Mouse (Mus musculus): ENCODE results near the gene Myadml2. TPM values are rescaled to one million over a fixed set of nuclear protein-coding genes. Genes with fewer than 3 reads are reported as not detected.

Gene Myadml2
- polyA plus RNA-seq, 1 experiment, result not detected

DNA sequence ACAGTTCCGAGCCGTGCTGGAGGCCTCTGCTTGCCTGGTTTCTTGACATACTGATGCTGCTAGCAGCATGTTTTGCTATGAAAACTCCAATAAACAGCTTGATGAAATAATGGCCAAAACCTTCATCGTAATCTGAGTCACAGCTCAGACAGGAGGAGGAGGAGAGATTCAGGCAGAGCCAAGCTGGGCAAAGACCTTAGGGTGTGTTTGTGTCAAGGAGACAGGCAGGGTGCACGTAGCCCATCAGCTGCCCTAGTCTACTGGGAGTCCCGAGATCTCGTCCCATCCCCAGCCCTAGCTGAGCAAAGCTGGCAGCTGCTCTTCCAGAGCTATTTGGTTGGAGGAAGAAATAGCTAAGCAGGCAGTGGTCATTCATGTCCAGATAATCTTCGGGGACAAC, 42.3 kb downstream of the Myadml2 start:
- TF ChIP-seq POLR2A (IDR thresholded peaks at IDR 0.05; ENCODE audit: low read depth, low read length), result no peak
- TF ChIP-seq CTCF (IDR thresholded peaks at IDR 0.05; ENCODE audit: borderline replicate concordance, insufficient read depth, low read length), result no peak
- H3K4me3 ChIP-seq (ENCODE audit: insufficient read depth, low read length), result no peak overlapping the region

DNA sequence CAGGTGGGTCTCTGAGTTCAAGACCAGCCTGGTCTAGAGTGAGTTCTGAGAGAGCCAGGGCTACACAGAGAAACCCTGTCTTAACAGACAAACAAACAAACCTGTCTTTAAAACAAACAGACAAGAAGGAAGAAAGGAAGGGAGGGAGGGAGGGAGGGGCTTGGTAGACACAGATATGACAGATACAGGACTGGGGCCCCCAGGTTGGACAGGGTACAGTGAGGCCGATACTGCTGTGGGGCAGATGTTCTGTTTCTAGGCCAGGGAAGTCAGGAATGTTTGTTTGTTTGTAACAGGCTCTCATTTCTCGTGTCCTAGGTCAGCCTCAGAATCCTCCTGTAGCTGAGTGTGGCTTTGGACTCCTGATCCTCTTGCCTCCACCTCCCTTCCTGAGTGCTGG, 44.4 kb downstream of the Myadml2 start:
- Histone ChIP-seq H3K27ac (ENCODE audit: insufficient read depth, low read length) (no peak overlapping the region), H3K4me3 (ENCODE audit: insufficient read depth, low read length) (no peak overlapping the region), H3K4me1 (ENCODE audit: control insufficient read depth, insufficient read depth, low read length) (peaks cover 6% of the 10 kb centered on the region; the same call in 1 of the 2 replicates)
- TF ChIP-seq POLR2A (IDR thresholded peaks at IDR 0.05; ENCODE audit: low read depth, low read length) (no peak), CTCF (IDR thresholded peaks at IDR 0.05; ENCODE audit: borderline replicate concordance, insufficient read depth, low read length) (no peak)

More for the DNA sequence above, 42.3 kb downstream of the Myadml2 start:
- H3K4me1 ChIP-seq (ENCODE audit: control insufficient read depth, insufficient read depth, low read length), result 0 out of 2 replicates have a peak, but pooled peaks cover 13% of the 10 kb centered on the region
- no peak overlapping the region for H3K27ac ChIP-seq (ENCODE audit: insufficient read depth, low read length)

DNA sequence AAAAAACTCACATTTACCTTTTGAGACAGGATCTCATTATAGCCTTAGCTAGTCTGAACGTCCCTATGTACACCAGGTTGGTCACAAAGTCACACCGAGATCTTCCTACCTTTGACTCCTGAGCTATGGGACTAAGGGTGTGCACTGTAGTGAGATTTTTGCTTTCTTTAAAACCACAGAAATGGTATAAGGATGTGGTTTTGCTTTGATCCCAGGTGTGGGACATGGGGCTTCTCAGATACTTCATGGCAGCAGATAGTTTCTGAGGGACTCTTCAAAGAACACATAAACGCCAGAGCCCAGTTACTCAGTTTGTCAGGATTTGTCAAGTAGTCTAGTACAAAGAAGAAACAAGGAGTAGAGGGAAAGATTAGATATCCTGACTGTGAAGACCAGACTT, 47.2 kb downstream of the Myadml2 start:
- TF ChIP-seq CTCF (IDR thresholded peaks at IDR 0.05; ENCODE audit: borderline replicate concordance, insufficient read depth, low read length) (no peak), POLR2A (IDR thresholded peaks at IDR 0.05; ENCODE audit: low read depth, low read length) (no peak)
- Histone ChIP-seq H3K4me1 (ENCODE audit: control insufficient read depth, insufficient read depth, low read length) (peaks cover 5% of the 10 kb centered on the region), H3K27ac (ENCODE audit: insufficient read depth, low read length) (no peak overlapping the region), H3K4me3 (ENCODE audit: insufficient read depth, low read length) (no peak overlapping the region)

DNA sequence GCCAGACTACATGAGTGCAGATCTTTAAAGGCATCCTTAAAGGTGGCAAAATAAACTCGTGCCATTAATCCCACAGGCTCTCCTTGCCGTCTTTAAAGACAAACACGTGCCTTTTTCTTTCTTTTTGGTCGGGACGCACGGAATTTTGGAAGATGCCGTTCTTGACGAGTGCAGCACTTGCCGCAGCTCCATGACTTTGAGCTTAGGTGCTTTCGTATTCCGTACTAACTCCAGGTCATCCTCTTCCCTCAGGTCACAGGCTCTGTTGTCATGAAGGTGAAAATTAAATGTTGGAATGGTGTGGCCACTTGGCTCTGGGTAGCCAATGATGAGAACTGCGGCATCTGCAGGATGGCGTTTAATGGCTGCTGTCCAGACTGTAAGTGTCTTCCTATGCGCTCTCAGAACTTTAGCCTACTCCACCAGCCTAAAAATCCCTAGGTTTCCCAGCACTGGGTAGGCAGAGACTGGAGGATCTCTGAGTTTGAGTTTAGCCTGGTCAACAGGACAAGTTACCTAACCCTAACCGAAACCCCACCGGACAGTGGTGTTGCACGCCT, 48.9 kb downstream of the Myadml2 start:
- Histone ChIP-seq H3K27ac (ENCODE audit: insufficient read depth, low read length) (peak overlapping the region; percentile 63; the same call in 1 of the 2 replicates), H3K4me3 (ENCODE audit: insufficient read depth, low read length) (peak overlapping the region; percentile 60), H3K4me1 (ENCODE audit: control insufficient read depth, insufficient read depth, low read length) (peaks cover 7% of the 10 kb centered on the region)
- TF ChIP-seq CTCF (IDR thresholded peaks at IDR 0.05; ENCODE audit: borderline replicate concordance, insufficient read depth, low read length), result no peak
- TF ChIP-seq POLR2A (IDR thresholded peaks at IDR 0.05; ENCODE audit: low read depth, low read length), result 0 out of 2 replicates have a peak, but pooled peaks have one; percentile 37

DNA sequence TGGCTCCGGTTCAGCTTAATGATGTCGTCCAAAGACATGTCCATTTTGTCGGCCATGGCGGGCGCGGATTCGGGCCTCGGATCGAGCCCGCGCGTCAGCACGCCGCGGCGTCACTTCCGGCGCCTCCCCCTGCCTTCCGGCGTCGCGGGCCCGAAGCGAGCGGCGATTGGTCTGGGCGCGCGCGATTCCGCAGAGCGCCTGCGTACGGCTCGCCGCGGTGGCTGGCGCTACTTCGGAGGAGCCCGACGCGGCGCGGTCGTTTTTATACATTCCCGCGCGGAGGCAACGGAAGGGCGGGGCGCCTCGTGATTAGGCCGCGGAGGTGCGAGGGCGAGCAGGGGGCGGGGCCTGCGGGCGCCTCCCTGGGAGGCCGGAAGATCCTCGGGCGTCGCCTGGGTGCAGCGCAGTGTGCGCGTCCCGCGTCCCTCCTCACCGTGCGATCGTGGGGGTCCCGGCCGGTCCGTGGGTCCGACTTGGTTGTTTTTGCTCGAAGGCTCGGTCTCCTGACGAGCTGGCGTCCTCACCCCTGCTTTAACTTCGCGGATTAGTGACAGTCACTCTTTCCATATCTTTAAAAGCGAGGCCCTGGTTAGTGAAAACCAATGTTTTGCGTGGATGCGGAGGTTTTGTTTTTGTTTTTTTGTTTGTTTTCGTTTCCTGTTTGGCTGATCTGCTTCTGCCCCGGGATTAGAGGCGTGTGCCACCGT, 49.5 kb downstream of the Myadml2 start, which contains the start of the genes Alyref and Anapc11:
Gene Alyref, minus strand, starts transcription at position 83 of the 707 bp plus-strand sequence.
Gene Anapc11, plus strand, starts transcription at position 139 of the 707 bp plus-strand sequence.
- Histone ChIP-seq H3K4me3 (ENCODE audit: insufficient read depth, low read length) (peak within 1 kb of the TSS; percentile 95), H3K27ac (ENCODE audit: insufficient read depth, low read length) (peak within 1 kb of the TSS; percentile 63), H3K4me1 (ENCODE audit: control insufficient read depth, insufficient read depth, low read length) (peaks cover 7% of the 10 kb centered on the region)
- TF ChIP-seq CTCF (IDR thresholded peaks at IDR 0.05; ENCODE audit: borderline replicate concordance, insufficient read depth, low read length) (no peak), POLR2A (IDR thresholded peaks at IDR 0.05; ENCODE audit: low read depth, low read length) (peak; percentile 90)

DNA sequence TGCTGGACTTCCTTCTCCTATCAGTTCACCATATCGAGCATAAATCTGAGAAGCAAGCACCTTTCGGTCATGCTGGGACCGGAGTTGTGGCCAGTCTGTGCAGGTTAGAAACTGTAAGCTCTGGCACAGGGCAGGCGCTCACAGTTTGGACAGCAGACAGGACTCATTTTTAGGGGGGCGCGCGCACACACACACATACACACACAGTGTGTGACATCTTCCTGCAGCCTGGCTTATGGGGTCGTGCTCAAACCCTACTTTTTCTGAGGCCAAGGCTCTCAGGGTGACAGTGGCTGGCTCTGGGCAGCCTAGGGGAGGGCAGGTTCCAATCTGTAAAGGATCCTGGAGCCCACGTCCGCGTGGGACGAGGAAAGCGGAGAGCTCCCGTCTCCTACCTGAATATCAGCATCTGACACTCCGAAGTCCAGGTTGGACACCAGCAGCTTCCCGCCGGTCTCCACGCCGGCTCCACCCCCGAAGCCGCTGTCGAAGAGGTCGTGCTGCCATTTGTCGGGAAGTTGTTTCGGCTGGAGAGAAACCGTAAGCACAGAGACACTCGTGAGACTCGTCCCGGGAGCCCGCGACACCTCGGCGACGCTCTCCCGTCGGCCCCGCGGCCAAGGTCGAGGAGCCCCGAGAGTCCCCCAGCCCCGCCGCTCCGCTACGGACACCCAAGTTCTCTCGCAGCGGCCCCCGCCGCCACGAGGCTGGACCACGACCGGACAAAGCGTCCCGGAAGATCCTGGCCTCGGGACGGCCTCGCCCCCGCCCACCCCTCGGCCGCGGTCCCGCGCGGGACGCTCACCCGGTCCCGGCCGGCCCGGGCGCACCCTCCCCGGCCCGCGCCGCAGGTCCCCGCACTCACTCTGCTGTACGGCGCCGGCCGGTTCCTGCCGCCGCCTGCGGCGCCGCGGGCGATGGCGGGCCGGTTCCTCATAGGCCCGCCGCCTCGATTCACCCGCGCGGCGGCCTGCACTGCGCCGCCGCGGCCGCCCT, 50.4 kb downstream of the Myadml2 start:
- Histone ChIP-seq H3K4me3 (ENCODE audit: insufficient read depth, low read length) (peak overlapping the region; percentile 95), H3K4me1 (ENCODE audit: control insufficient read depth, insufficient read depth, low read length) (peaks cover 7% of the 10 kb centered on the region), H3K27ac (ENCODE audit: insufficient read depth, low read length) (no peak overlapping the region)
- no peak for TF ChIP-seq POLR2A (IDR thresholded peaks at IDR 0.05; ENCODE audit: low read depth, low read length)
- TF ChIP-seq CTCF (IDR thresholded peaks at IDR 0.05; ENCODE audit: borderline replicate concordance, insufficient read depth, low read length), result no peak

Other genes with a start within 250 kb of the Myadml2 start
- gene Nploc4, start 210.4 kb downstream of the Myadml2 start, polyA plus RNA-seq (2011; ENCODE audit: insufficient read length, low read depth, missing spikeins), result 76.1 and 81.6 TPM in 2 replicates
- not detected in 2 replicates for gene Tspan10, start 205.5 kb downstream of the Myadml2 start, polyA plus RNA-seq (2011; ENCODE audit: insufficient read length, low read depth, missing spikeins)
- not detected in 2 replicates for gene Pde6g, start 194.7 kb downstream of the Myadml2 start, polyA plus RNA-seq (2011; ENCODE audit: insufficient read length, low read depth, missing spikeins)
- gene Oxld1, start 190.1 kb downstream of the Myadml2 start, polyA plus RNA-seq (2011; ENCODE audit: insufficient read length, low read depth, missing spikeins), result 5.6 TPM in 2 replicates
- gene Ccdc137, start 190.0 kb downstream of the Myadml2 start, polyA plus RNA-seq (2011; ENCODE audit: insufficient read length, low read depth, missing spikeins), result 18.9 and 27.3 TPM in 2 replicates
- gene Arl16, start 180.6 kb downstream of the Myadml2 start, polyA plus RNA-seq (2011; ENCODE audit: insufficient read length, low read depth, missing spikeins), result 24.0 and 30.7 TPM in 2 replicates
- gene Mrpl12, start 163.5 kb downstream of the Myadml2 start, polyA plus RNA-seq (2011; ENCODE audit: insufficient read length, low read depth, missing spikeins), result 51.1 and 58.0 TPM in 2 replicates
- gene Slc25a10, start 156.3 kb downstream of the Myadml2 start, polyA plus RNA-seq (2011; ENCODE audit: insufficient read length, low read depth, missing spikeins), result 22.0 and 22.4 TPM in 2 replicates
- not detected in 2 replicates for gene Gcgr, start 117.5 kb downstream of the Myadml2 start, polyA plus RNA-seq (2011; ENCODE audit: insufficient read length, low read depth, missing spikeins)
- gene Mcrip1, start 98.4 kb downstream of the Myadml2 start, polyA plus RNA-seq (2011; ENCODE audit: insufficient read length, low read depth, missing spikeins), result 65.4 and 90.1 TPM in 2 replicates
- gene Ppp1r27, start 97.0 kb downstream of the Myadml2 start, polyA plus RNA-seq (2011; ENCODE audit: insufficient read length, low read depth, missing spikeins), result not detected in 2 replicates
- gene P4hb, start 74.9 kb downstream of the Myadml2 start, polyA plus RNA-seq (2011; ENCODE audit: insufficient read length, low read depth, missing spikeins), result 846 and 907 TPM in 2 replicates
- 500 and 534 TPM in 2 replicates for gene Arhgdia, start 66.5 kb downstream of the Myadml2 start, polyA plus RNA-seq (2011; ENCODE audit: insufficient read length, low read depth, missing spikeins)
- gene Alyref, start 49.8 kb downstream of the Myadml2 start, polyA plus RNA-seq (2011; ENCODE audit: insufficient read length, low read depth, missing spikeins), result 112 and 150 TPM in 2 replicates
- 78.0 and 87.2 TPM in 2 replicates for gene Anapc11, start 49.7 kb downstream of the Myadml2 start, polyA plus RNA-seq (2011; ENCODE audit: insufficient read length, low read depth, missing spikeins)
- not detected in 2 replicates for gene Npb, start 39.7 kb downstream of the Myadml2 start, polyA plus RNA-seq (2011; ENCODE audit: insufficient read length, low read depth, missing spikeins)
- gene Pcyt2, start 30.2 kb downstream of the Myadml2 start, polyA plus RNA-seq (2011; ENCODE audit: insufficient read length, low read depth, missing spikeins), result 39.5 and 45.2 TPM in 2 replicates
- 15.9 and 19.2 TPM in 2 replicates for gene Sirt7, start 22.9 kb downstream of the Myadml2 start, polyA plus RNA-seq (2011; ENCODE audit: insufficient read length, low read depth, missing spikeins)
- gene Mafg, start 14.6 kb downstream of the Myadml2 start, polyA plus RNA-seq (2011; ENCODE audit: insufficient read length, low read depth, missing spikeins), result 39.4 and 43.9 TPM in 2 replicates
- 44.5 and 59.0 TPM in 2 replicates for gene Pycr1, start 4.4 kb downstream of the Myadml2 start, polyA plus RNA-seq (2011; ENCODE audit: insufficient read length, low read depth, missing spikeins)
- 0.47 and 0.63 TPM in 2 replicates for gene Notum, start 13.0 kb upstream of the Myadml2 start, polyA plus RNA-seq (2011; ENCODE audit: insufficient read length, low read depth, missing spikeins)
- 49.8 and 53.9 TPM in 2 replicates for gene Aspscr1, start 24.8 kb upstream of the Myadml2 start, polyA plus RNA-seq (2011; ENCODE audit: insufficient read length, low read depth, missing spikeins)
- 42.8 and 44.1 TPM in 2 replicates for gene Cenpx, start 65.6 kb upstream of the Myadml2 start, polyA plus RNA-seq (2011; ENCODE audit: insufficient read length, low read depth, missing spikeins)
- gene Lrrc45, start 65.8 kb upstream of the Myadml2 start, polyA plus RNA-seq (2011; ENCODE audit: insufficient read length, low read depth, missing spikeins), result 16.1 and 17.8 TPM in 2 replicates
- gene Rac3, start 73.3 kb upstream of the Myadml2 start, polyA plus RNA-seq (2011; ENCODE audit: insufficient read length, low read depth, missing spikeins), result 16.0 and 20.8 TPM in 2 replicates
- 31.6 and 52.4 TPM in 2 replicates for gene Dcxr, start 79.1 kb upstream of the Myadml2 start, polyA plus RNA-seq (2011; ENCODE audit: insufficient read length, low read depth, missing spikeins)
- 27.8 and 30.7 TPM in 2 replicates for gene Cbr2, start 84.0 kb upstream of the Myadml2 start, polyA plus RNA-seq (2011; ENCODE audit: insufficient read length, low read depth, missing spikeins)
- gene Hmga1b, start 114.6 kb upstream of the Myadml2 start, polyA plus RNA-seq (2011; ENCODE audit: insufficient read length, low read depth, missing spikeins), result 1.3 and 15.2 TPM in 2 replicates
- 12.8 and 13.0 TPM in 2 replicates for gene Rfng, start 136.0 kb upstream of the Myadml2 start, polyA plus RNA-seq (2011; ENCODE audit: insufficient read length, low read depth, missing spikeins)
- 103 and 112 TPM in 2 replicates for gene Gps1, start 136.1 kb upstream of the Myadml2 start, polyA plus RNA-seq (2011; ENCODE audit: insufficient read length, low read depth, missing spikeins)
- gene Dus1l, start 148.2 kb upstream of the Myadml2 start, polyA plus RNA-seq (2011; ENCODE audit: insufficient read length, low read depth, missing spikeins), result 23.7 and 24.0 TPM in 2 replicates
- gene Fasn, start 176.4 kb upstream of the Myadml2 start, polyA plus RNA-seq (2011; ENCODE audit: insufficient read length, low read depth, missing spikeins), result 61.2 and 72.6 TPM in 2 replicates